ENCODE assay signal across 28 mouse cellular contexts in the genomic region with DNA sequence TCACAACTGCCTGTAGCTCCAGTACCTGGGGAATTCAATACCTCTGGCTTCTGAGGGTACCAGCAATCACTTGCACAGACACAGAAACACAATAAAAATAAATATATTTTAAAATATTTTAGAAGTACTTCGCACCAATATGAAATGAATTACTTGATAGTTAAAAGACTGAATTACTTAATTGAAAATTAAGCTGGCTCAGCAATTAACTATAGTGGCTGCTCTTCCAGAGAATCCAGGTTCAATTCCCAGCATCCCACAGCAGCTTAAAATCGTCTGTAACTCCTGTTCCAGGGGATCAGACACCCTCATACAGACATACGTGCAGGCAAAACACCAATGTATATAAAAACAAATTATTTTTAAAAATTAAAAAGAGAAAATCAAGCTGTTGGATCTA. TPM values are rescaled to one million over a fixed set of nuclear protein-coding genes. Genes with fewer than 3 reads are reported as not detected.
"Had no signal": no experiment of that assay in that cellular context is flagged by ENCODE, and none has a peak within 500 bp of the region (broad histone marks: within the 10 kb centered on the region; RNA-seq: fewer than 3 reads in every experiment).

No protein-coding gene starts in this region.

- DNase-seq: liver; liver, embryonic 13.5 days; lung, adult 2 months; lung, embryonic 14.5 days; lung, postnatal 10 days; lung, postnatal 14 days; lung, postnatal 4 days; midbrain, embryonic 14.5 days had no signal

- H3K36me3 ChIP-seq: lung, embryonic 15.5 days; midbrain, embryonic 15.5 days had no signal

- H3K27me3 ChIP-seq: limb, embryonic 12.5 days; limb, embryonic 13.5 days; limb, embryonic 15.5 days; liver, embryonic 12.5 days; liver, embryonic 13.5 days; liver, embryonic 15.5 days; lung, embryonic 15.5 days; megakaryocyte, embryonic 14.5 days; midbrain, embryonic 12.5 days; midbrain, embryonic 13.5 days; midbrain, embryonic 15.5 days; neural tube, embryonic 12.5 days had no signal

- H3K27ac ChIP-seq: limb, embryonic 10.5 days; limb, embryonic 12.5 days; limb, embryonic 13.5 days; limb, embryonic 15.5 days; liver, embryonic 12.5 days; liver, embryonic 13.5 days; liver, embryonic 14.5 days; liver, embryonic 15.5 days; macrophage; midbrain, embryonic 10.5 days; midbrain, embryonic 12.5 days; midbrain, embryonic 13.5 days; midbrain, embryonic 15.5 days; neural tube, embryonic 12.5 days had no signal

- H3K4me2 ChIP-seq: limb, embryonic 12.5 days; limb, embryonic 13.5 days; limb, embryonic 15.5 days; liver, embryonic 12.5 days; liver, embryonic 13.5 days; lung, embryonic 14.5 days; lung, embryonic 15.5 days; midbrain, embryonic 11.5 days; midbrain, embryonic 12.5 days; midbrain, embryonic 13.5 days; midbrain, embryonic 15.5 days; neural tube, embryonic 12.5 days had no signal

- H3K4me1 ChIP-seq: limb, embryonic 15.5 days; midbrain, embryonic 13.5 days; midbrain, embryonic 15.5 days; neural tube, embryonic 12.5 days had no signal

- H3K9ac ChIP-seq: limb, embryonic 12.5 days; limb, embryonic 13.5 days; limb, embryonic 15.5 days; liver, embryonic 12.5 days; liver, embryonic 14.5 days; liver, embryonic 15.5 days; liver, postnatal 0 days; lung, embryonic 14.5 days; lung, embryonic 15.5 days; midbrain, embryonic 12.5 days; midbrain, embryonic 13.5 days; midbrain, embryonic 15.5 days; neural tube, embryonic 12.5 days had no signal

- H3K9me3 ChIP-seq: limb, embryonic 10.5 days; limb, embryonic 12.5 days; limb, embryonic 13.5 days; limb, embryonic 15.5 days; liver, embryonic 12.5 days; liver, embryonic 13.5 days; liver, embryonic 15.5 days; lung, embryonic 15.5 days; megakaryocyte, embryonic 14.5 days; midbrain, embryonic 10.5 days; midbrain, embryonic 12.5 days; midbrain, embryonic 13.5 days; midbrain, embryonic 15.5 days; neural tube, embryonic 12.5 days had no signal

- H3K4me3 ChIP-seq: limb, embryonic 10.5 days; limb, embryonic 12.5 days; limb, embryonic 13.5 days; limb, embryonic 15.5 days; liver, embryonic 12.5 days; liver, embryonic 13.5 days; liver, embryonic 15.5 days; lung, embryonic 15.5 days; midbrain, embryonic 10.5 days; midbrain, embryonic 12.5 days; midbrain, embryonic 13.5 days; midbrain, embryonic 15.5 days; myocyte; neural tube, embryonic 12.5 days had no signal

RNA-seq across cellular contexts. Expression of a gene that starts 10.6 kb away (rescaled TPM):
- total RNA-seq: megakaryocyte-erythroid progenitor cell, adult 5-6 weeks; monocyte, adult 5-6 weeks had no signal
